Mouse (Mus musculus) erythroblast, embryonic 14.5 days (primary cell): ENCODE data around the gene Proser3.

Experiments
- GATA1 ChIP-seq: IDR thresholded peaks from 2 replicates; pipeline ENCODE4 v1.6.1; 2012; ENCODE audit warnings: low read length, inconsistent platforms, mixed read lengths
- TAL1 ChIP-seq: IDR thresholded peaks from 3 replicates; pipeline ENCODE4 v1.6.1; 2012; ENCODE audit warnings: low read length, inconsistent platforms, mixed read lengths

DNA sequence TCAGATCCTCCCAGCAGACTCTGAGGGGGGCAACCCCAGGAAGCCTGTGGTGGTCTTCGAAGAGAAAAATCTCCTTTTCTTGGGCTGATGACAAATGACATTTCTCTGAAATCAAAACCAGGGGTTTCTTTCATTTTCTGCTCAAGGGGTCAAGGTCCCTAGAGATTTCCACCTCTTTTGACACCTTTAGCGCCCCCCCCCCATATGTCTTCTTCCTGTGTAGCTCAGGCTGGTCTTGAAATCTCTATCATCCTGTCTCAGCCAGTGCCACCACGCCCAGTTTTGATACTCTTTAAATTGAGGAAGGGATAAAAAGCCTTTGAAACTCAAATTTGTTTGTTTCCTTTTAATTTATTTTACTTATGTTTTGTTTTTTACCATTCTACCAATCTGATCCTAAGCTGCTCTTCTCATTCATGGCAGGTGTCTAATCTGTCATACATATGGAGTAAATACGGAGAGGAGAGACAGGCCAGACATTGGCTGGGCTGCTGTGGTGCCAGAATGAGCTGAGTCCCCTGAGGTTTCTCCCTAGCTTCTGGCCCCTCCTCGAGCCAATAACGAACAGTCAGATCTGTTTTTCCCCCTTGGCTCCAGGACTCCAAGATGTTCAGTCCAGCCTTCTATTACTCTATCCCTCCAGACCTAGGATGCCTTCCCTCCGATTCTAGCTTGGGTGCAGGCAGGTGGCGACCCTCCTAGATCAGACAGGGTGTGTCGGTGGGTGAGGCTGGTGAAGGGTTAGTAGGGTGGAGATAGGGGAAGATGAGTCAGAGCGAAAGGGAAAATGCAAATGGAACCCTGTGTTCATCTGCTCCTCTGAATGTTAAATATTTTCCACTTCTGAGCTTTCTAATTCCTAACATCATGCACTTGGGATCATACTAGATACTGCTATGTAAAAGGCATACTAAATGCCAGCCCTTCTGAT is 41.7 kb upstream of the Proser3 start:
- TF ChIP-seq GATA1 (no peak), TAL1 (no peak)
